Mouse (Mus musculus): Measurements from ENCODE around the gene Adk. TPM values are rescaled to one million over a fixed set of nuclear protein-coding genes. Genes with fewer than 3 reads are reported as not detected.
"Not testable (repeated sequence)": the region's sequence is repeated elsewhere in the genome, so short reads cannot be mapped to it uniquely, and the experiment has no call there.

Adk gene
- polyA plus RNA-seq, 1 experiment from 2014 or later, result 195 TPM

- no peak for ATAC-seq (ENCODE audit: low read depth)
- Histone ChIP-seq H3K4me2 (ENCODE audit: low read depth, low read length) (no peak overlapping the region), H3K27ac (ENCODE audit: low read length) (no peak overlapping the region), H3K9ac (ENCODE audit: low read length) (no peak overlapping the region), H3K4me1 (replicated peaks; ENCODE audit: control insufficient read depth, insufficient read depth, low read length) (peaks cover 26% of the 10 kb centered on the region), H3K4me3 (ENCODE audit: low read length) (no peak overlapping the region), H3K27me3 (ENCODE audit: control insufficient read depth, insufficient read depth, low read depth, low read length) (no peaks in the 10 kb centered on the region), H3K36me3 (ENCODE audit: control insufficient read depth, insufficient read depth, low read length) (no peaks in the 10 kb centered on the region), H3K9me3 (ENCODE audit: control insufficient read depth, low read length) (no peaks in the 10 kb centered on the region)
- whole genome bisulfite sequencing, result 50% methylated on average over 3 of the region's 3 CpGs
Measured at GRCm38 (mm10) chr14:21088731-21089130, 36.4 kb downstream of the Adk start.

GRCm38 (mm10) chr14:21090400-21090799 lies 38.0 kb downstream of the Adk start:
- Histone ChIP-seq H3K36me3 (ENCODE audit: control insufficient read depth, insufficient read depth, low read length) (no peaks in the 10 kb centered on the region), H3K27me3 (ENCODE audit: control insufficient read depth, insufficient read depth, low read depth, low read length) (no peaks in the 10 kb centered on the region), H3K9ac (ENCODE audit: low read length) (no peak overlapping the region), H3K4me2 (ENCODE audit: low read depth, low read length) (no peak overlapping the region), H3K4me3 (ENCODE audit: low read length) (no peak overlapping the region), H3K9me3 (ENCODE audit: control insufficient read depth, low read length) (no peaks in the 10 kb centered on the region), H3K4me1 (replicated peaks; ENCODE audit: control insufficient read depth, insufficient read depth, low read length) (peaks cover 26% of the 10 kb centered on the region), H3K27ac (ENCODE audit: low read length) (no peak overlapping the region)
- 71% methylated on average over 3 of the region's 3 CpGs for WGBS
- ATAC-seq (ENCODE audit: low read depth), result 0 out of 2 replicates have a peak, but pooled peaks have one; percentile 5

- Histone ChIP-seq H3K9me3 (ENCODE audit: control insufficient read depth, low read length) (no peaks in the 10 kb centered on the region), H3K4me2 (ENCODE audit: low read depth, low read length) (no peak overlapping the region), H3K27me3 (ENCODE audit: control insufficient read depth, insufficient read depth, low read depth, low read length) (no peaks in the 10 kb centered on the region), H3K9ac (ENCODE audit: low read length) (no peak overlapping the region), H3K36me3 (ENCODE audit: control insufficient read depth, insufficient read depth, low read length) (no peaks in the 10 kb centered on the region), H3K4me3 (ENCODE audit: low read length) (no peak overlapping the region), H3K4me1 (replicated peaks; ENCODE audit: control insufficient read depth, insufficient read depth, low read length) (peaks cover 22% of the 10 kb centered on the region), H3K27ac (ENCODE audit: low read length) (no peak overlapping the region)
- no peak for ATAC-seq (ENCODE audit: low read depth)
- WGBS, result 87% methylated on average over 3 of the region's 3 CpGs
Measured at GRCm38 (mm10) chr14:21090930-21091486, 38.6 kb downstream of the Adk start.

- H3K36me3 ChIP-seq (ENCODE audit: control insufficient read depth, insufficient read depth, low read length); H3K27ac ChIP-seq (ENCODE audit: low read length); H3K4me3 ChIP-seq (ENCODE audit: low read length); H3K9me3 ChIP-seq (ENCODE audit: control insufficient read depth, low read length); H3K4me2 ChIP-seq (ENCODE audit: low read depth, low read length); ATAC-seq (ENCODE audit: low read depth); H3K4me1 ChIP-seq (replicated peaks; ENCODE audit: control insufficient read depth, insufficient read depth, low read length); H3K9ac ChIP-seq (ENCODE audit: low read length); H3K27me3 ChIP-seq (ENCODE audit: control insufficient read depth, insufficient read depth, low read depth, low read length): not testable (repeated sequence)
Measured at GRCm38 (mm10) chr14:21094161-21094560, 41.8 kb downstream of the Adk start.

GRCm38 (mm10) chr14:21096279-21096678 lies 43.9 kb downstream of the Adk start:
- Histone ChIP-seq H3K4me3 (ENCODE audit: low read length) (no peak overlapping the region), H3K27ac (ENCODE audit: low read length) (no peak overlapping the region), H3K36me3 (ENCODE audit: control insufficient read depth, insufficient read depth, low read length) (no peaks in the 10 kb centered on the region), H3K27me3 (ENCODE audit: control insufficient read depth, insufficient read depth, low read depth, low read length) (no peaks in the 10 kb centered on the region), H3K4me2 (ENCODE audit: low read depth, low read length) (no peak overlapping the region), H3K4me1 (replicated peaks; ENCODE audit: control insufficient read depth, insufficient read depth, low read length) (peaks cover 9% of the 10 kb centered on the region), H3K9ac (ENCODE audit: low read length) (no peak overlapping the region), H3K9me3 (ENCODE audit: control insufficient read depth, low read length) (no peaks in the 10 kb centered on the region)
- no peak for ATAC-seq (ENCODE audit: low read depth)

GRCm38 (mm10) chr14:21096689-21097088 lies 44.3 kb downstream of the Adk start:
- H3K27me3 ChIP-seq (ENCODE audit: control insufficient read depth, insufficient read depth, low read depth, low read length), result no peaks in the 10 kb centered on the region
- 53% methylated on average over 4 of the region's 4 CpGs for whole genome bisulfite sequencing
- no peak overlapping the region for H3K4me2 ChIP-seq (ENCODE audit: low read depth, low read length)
- no peak for ATAC-seq (ENCODE audit: low read depth)
- no peaks in the 10 kb centered on the region for H3K9me3 ChIP-seq (ENCODE audit: control insufficient read depth, low read length)
- H3K4me1 ChIP-seq (replicated peaks; ENCODE audit: control insufficient read depth, insufficient read depth, low read length), result peaks cover 12% of the 10 kb centered on the region
- no peaks in the 10 kb centered on the region for H3K36me3 ChIP-seq (ENCODE audit: control insufficient read depth, insufficient read depth, low read length)
- no peak overlapping the region for H3K9ac ChIP-seq (ENCODE audit: low read length)
- H3K27ac ChIP-seq (ENCODE audit: low read length), result no peak overlapping the region
- no peak overlapping the region for H3K4me3 ChIP-seq (ENCODE audit: low read length)

GRCm38 (mm10) chr14:21099371-21099770 lies 47.0 kb downstream of the Adk start:
- 55% methylated on average over 7 of the region's 7 CpGs for WGBS
- H3K4me2 ChIP-seq (ENCODE audit: low read depth, low read length), result no peak overlapping the region
- ATAC-seq (ENCODE audit: low read depth), result no peak
- no peaks in the 10 kb centered on the region for H3K27me3 ChIP-seq (ENCODE audit: control insufficient read depth, insufficient read depth, low read depth, low read length)
- no peak overlapping the region for H3K27ac ChIP-seq (ENCODE audit: low read length)
- no peaks in the 10 kb centered on the region for H3K36me3 ChIP-seq (ENCODE audit: control insufficient read depth, insufficient read depth, low read length)
- H3K4me3 ChIP-seq (ENCODE audit: low read length), result no peak overlapping the region
- peaks cover 16% of the 10 kb centered on the region for H3K4me1 ChIP-seq (replicated peaks; ENCODE audit: control insufficient read depth, insufficient read depth, low read length)
- H3K9ac ChIP-seq (ENCODE audit: low read length), result no peak overlapping the region
- H3K9me3 ChIP-seq (ENCODE audit: control insufficient read depth, low read length), result no peaks in the 10 kb centered on the region

GRCm38 (mm10) chr14:21100876-21101275 lies 48.5 kb downstream of the Adk start:
- no peak for ATAC-seq (ENCODE audit: low read depth)
- 55% methylated on average over 2 of the region's 2 CpGs for WGBS

GRCm38 (mm10) chr14:21101562-21101961 lies 49.2 kb downstream of the Adk start:
- Histone ChIP-seq H3K36me3 (ENCODE audit: control insufficient read depth, insufficient read depth, low read length) (no peaks in the 10 kb centered on the region), H3K4me3 (ENCODE audit: low read length) (no peak overlapping the region), H3K27me3 (ENCODE audit: control insufficient read depth, insufficient read depth, low read depth, low read length) (no peaks in the 10 kb centered on the region), H3K9ac (ENCODE audit: low read length) (peak overlapping the region; percentile 32; the same call in 1 of the 2 replicates), H3K9me3 (ENCODE audit: control insufficient read depth, low read length) (no peaks in the 10 kb centered on the region), H3K4me1 (replicated peaks; ENCODE audit: control insufficient read depth, insufficient read depth, low read length) (peaks cover 16% of the 10 kb centered on the region), H3K27ac (ENCODE audit: low read length) (peak overlapping the region; percentile 83), H3K4me2 (ENCODE audit: low read depth, low read length) (peak overlapping the region; percentile 12)
- peak; percentile 90 for ATAC-seq (ENCODE audit: low read depth)
- 27% methylated on average over 7 of the region's 7 CpGs for WGBS

More at GRCm38 (mm10) chr14:21100876-21101275, 48.5 kb downstream of the Adk start:
- Histone ChIP-seq H3K9ac (ENCODE audit: low read length) (no peak overlapping the region), H3K4me3 (ENCODE audit: low read length) (no peak overlapping the region), H3K36me3 (ENCODE audit: control insufficient read depth, insufficient read depth, low read length) (no peaks in the 10 kb centered on the region), H3K9me3 (ENCODE audit: control insufficient read depth, low read length) (no peaks in the 10 kb centered on the region), H3K4me2 (ENCODE audit: low read depth, low read length) (peak overlapping the region; percentile 6; the same call in 1 of the 2 replicates), H3K4me1 (replicated peaks; ENCODE audit: control insufficient read depth, insufficient read depth, low read length) (peaks cover 16% of the 10 kb centered on the region), H3K27ac (ENCODE audit: low read length) (peak overlapping the region; percentile 83), H3K27me3 (ENCODE audit: control insufficient read depth, insufficient read depth, low read depth, low read length) (no peaks in the 10 kb centered on the region)

Data from lung, embryonic 16.5 days (tissue).